Mouse (Mus musculus) midbrain, embryonic 11.5 days (tissue): Measurements from ENCODE around the gene Has1. TPM values are rescaled to one million over a fixed set of nuclear protein-coding genes. Genes with fewer than 3 reads are reported as not detected.
A peak's percentile ranks its signal among the peaks of the same experiment; 100 is the strongest.

Experiments used
- ATAC-seq: fragments of 200-750 bp; cut with Nextera tagmentation; 2 replicates; pipeline ENCODE4 v1.8.0; 2017; ENCODE audit warnings: moderate TSS enrichment, moderate library complexity; ENCODE audit not compliant: low FRiP score
- DNase-seq: peaks from one replicate; pipeline ENCODE4 v3.0.0; 2015; ENCODE audit warnings: low spot score; ENCODE audit errors: missing footprints
- H3K27ac ChIP-seq: fragments of 300-500 bp; sonication (generic); 2 replicates; pipeline ENCODE4 v1.5.1; 2014; ENCODE audit warnings: low read depth, low read length
- H3K27me3 ChIP-seq: fragments of 300-500 bp; sonication (generic); 2 replicates; pipeline ENCODE4 v1.6.1; 2014; ENCODE audit warnings: mild to moderate bottlenecking, low read length, moderate library complexity, mixed read lengths; ENCODE audit not compliant: control insufficient read depth, insufficient read depth
- H3K36me3 ChIP-seq: fragments of 300-500 bp; sonication (generic); 2 replicates; pipeline ENCODE4 v1.6.1; 2014; ENCODE audit warnings: mild to moderate bottlenecking, low read length, moderate library complexity, mixed read lengths; ENCODE audit not compliant: control insufficient read depth, insufficient read depth
- H3K4me1 ChIP-seq: fragments of 300-500 bp; sonication (generic); 2 replicates; pipeline ENCODE4 v1.6.1; 2014; ENCODE audit warnings: low read length; ENCODE audit not compliant: control insufficient read depth, insufficient read depth
- H3K4me2 ChIP-seq: fragments of 300-500 bp; sonication (generic); 2 replicates; pipeline ENCODE4 v1.6.1; 2014; ENCODE audit warnings: mild to moderate bottlenecking, moderate library complexity
- H3K4me3 ChIP-seq: fragments of 300-500 bp; sonication (generic); 2 replicates; pipeline ENCODE4 v1.5.1; 2014; ENCODE audit warnings: low read depth, low read length
- H3K9ac ChIP-seq: fragments of 300-500 bp; sonication (generic); 2 replicates; pipeline ENCODE4 v1.6.1; 2014; ENCODE audit warnings: low read length
- H3K9me3 ChIP-seq: fragments of 300-500 bp; sonication (generic); 2 replicates; pipeline ENCODE4 v1.6.1; 2016; ENCODE audit warnings: low read length; ENCODE audit not compliant: control insufficient read depth
- WGBS: fragments of 180-500 bp; shearing (Covaris S2); extraction: QIAGEN DNeasy Blood & Tissue Kit; methylation state at CpG from one replicate; pipeline ENCODE4 v1.1.7; 2014; 5-methylcytosine and 5-hydroxymethylcytosine counted together
- microRNA counts: library from miRNA; unstranded; fragments of <30 nt; microRNA quantifications from one replicate; lab custom pipeline; 2015
- microRNA-seq: library from miRNA; unstranded; fragments of <30 nt; microRNA quantifications from one replicate; pipeline ENCODE4, GENCODE M21; 2017
- polyA plus RNA-seq: library from polyadenylated mRNA; unstranded; fragments of >200 nt; fragmentation: Nextera tagmentation; extraction: Ambion mirVana; gene quantifications from 2 replicates; pipeline ENCODE4 v1.2.1, GENCODE M21; 2014

Gene Has1
- polyA plus RNA-seq, 1 experiment from 2014 or later = 0.38 TPM

GRCm38 (mm10) chr17:17825921-17826591 lies 28.9 kb downstream of the Has1 start:
- Histone ChIP-seq H3K4me1 (peaks cover 17% of the 10 kb centered on the region), H3K27ac (peak overlapping the region; percentile 99), H3K4me2 (peak overlapping the region; percentile 82), H3K36me3 (peaks cover 1% of the 10 kb centered on the region; the same call in 1 of the 2 replicates), H3K9ac (peak overlapping the region; percentile 92), H3K27me3 (no peaks in the 10 kb centered on the region), H3K4me3 (peak overlapping the region; percentile 89), H3K9me3 (no peaks in the 10 kb centered on the region)
- ATAC-seq (peak; percentile 18), DNase-seq (peak; percentile 95)
- under 1% methylated on average over 19 of the region's 22 CpGs for WGBS

- Histone ChIP-seq H3K27ac (no peak overlapping the region), H3K9ac (no peak overlapping the region), H3K4me2 (no peak overlapping the region), H3K9me3 (no peaks in the 10 kb centered on the region), H3K4me1 (peaks cover 4% of the 10 kb centered on the region; the same call in 1 of the 2 replicates), H3K36me3 (no peaks in the 10 kb centered on the region), H3K4me3 (no peak overlapping the region), H3K27me3 (no peaks in the 10 kb centered on the region)
- ATAC-seq (no peak), DNase-seq (no peak)
- WGBS = 82% methylated on average over 6 of the region's 6 CpGs
Observed at GRCm38 (mm10) chr17:17823612-17824336, 31.2 kb downstream of the Has1 start.

- DNase-seq (no peak), ATAC-seq (no peak)
- Histone ChIP-seq H3K36me3 (no peaks in the 10 kb centered on the region), H3K9me3 (no peaks in the 10 kb centered on the region), H3K27me3 (no peaks in the 10 kb centered on the region), H3K4me2 (no peak overlapping the region), H3K9ac (no peak overlapping the region), H3K4me1 (no peaks in the 10 kb centered on the region), H3K4me3 (no peak overlapping the region), H3K27ac (no peak overlapping the region)
- 60% methylated on average over 2 of the region's 2 CpGs for WGBS
Observed at GRCm38 (mm10) chr17:17795527-17795926, 59.5 kb downstream of the Has1 start.

MicroRNAs encoded within 50 kb of the gene (microRNA counts, 519-probe panel; counts per million panel counts)
- 6,606 counts per million, percentile 87 among the panel's probes with 10 or more counts for microRNA mmu-let-7e (lab: Ali Mortazavi, UCI)
- 4,142 counts per million, percentile 33 among the panel's probes with 10 or more counts for microRNA mmu-miR-125a-3p (lab: Ali Mortazavi, UCI)
- microRNA mmu-miR-125a-5p (lab: Ali Mortazavi, UCI) = 7,562 counts per million, percentile 97 among the panel's probes with 10 or more counts
- 6,712 counts per million, percentile 89 among the panel's probes with 10 or more counts for microRNA mmu-miR-99b (lab: Ali Mortazavi, UCI)

Small RNAs within 50 kb of the gene (microRNA-seq; reads per million reads assigned to microRNA genes)
- gene Gm25927 (not detected), gene Mir125a (5,972 reads per million, percentile 91 among the genes with 10 or more reads in this experiment), gene Mir99b (37,533 reads per million, percentile 99 among the genes with 10 or more reads in this experiment), gene Mirlet7e (not detected)

Other genes with a start within 250 kb of the Has1 start
- gene Lnpep, start 230.2 kb downstream of the Has1 start, polyA plus RNA-seq = 5.9 and 6.3 TPM in 2 replicates
- not detected in 2 replicates for gene Vmn2r90, start 151.5 kb downstream of the Has1 start, polyA plus RNA-seq
- 16.1 and 16.4 TPM in 2 replicates for gene Spaca6, start 28.0 kb downstream of the Has1 start, polyA plus RNA-seq
- not detected in 2 replicates for gene Fpr1, start 28.7 kb upstream of the Has1 start, polyA plus RNA-seq
- gene Fpr2, start 32.6 kb upstream of the Has1 start, polyA plus RNA-seq = not detected in 2 replicates
- gene Fpr3, start 32.6 kb upstream of the Has1 start, polyA plus RNA-seq = not detected in 2 replicates
- gene Fpr-rs4, start 166.5 kb upstream of the Has1 start, polyA plus RNA-seq = not detected in 2 replicates
- gene Vmn2r124, start 194.2 kb upstream of the Has1 start, polyA plus RNA-seq = not detected in 2 replicates
- gene Vmn2r91, start 229.8 kb upstream of the Has1 start, polyA plus RNA-seq = not detected in 2 replicates